Mouse (Mus musculus): ENCODE results near the gene Tnik.

DNA sequence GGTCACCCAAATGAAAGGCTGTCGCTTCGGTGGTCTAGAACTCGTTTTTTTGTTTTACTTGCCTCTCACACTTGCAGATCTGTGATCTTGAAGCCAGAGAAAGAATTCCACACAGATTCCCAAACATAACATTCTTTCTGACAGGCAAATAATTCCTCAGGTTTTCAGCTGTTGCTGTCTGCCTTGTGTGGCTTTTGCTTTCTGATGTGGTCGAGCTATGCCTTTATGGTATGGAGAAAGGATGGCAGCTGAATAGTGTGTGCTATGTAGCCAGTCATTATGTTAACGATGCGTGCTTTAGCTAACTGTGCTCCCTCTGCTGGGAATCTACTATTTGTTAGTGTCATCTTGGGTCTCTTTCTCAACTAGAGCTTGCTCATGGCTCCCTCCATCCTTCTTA is 158.8 kb downstream of the Tnik start:
- no peak for TF ChIP-seq POLR2A (IDR thresholded peaks at IDR 0.05; ENCODE audit: insufficient read depth, low read depth, low read length)
- no peak for TF ChIP-seq CTCF (IDR thresholded peaks at IDR 0.05; ENCODE audit: insufficient read depth, low read depth, low read length)

All from olfactory bulb, adult 2 months (tissue).